Mouse (Mus musculus) C2C12 (cell line): ENCODE results near the gene Cd96.

ENCODE experiments used
- CEBPB ChIP-seq: IDR thresholded peaks from one replicate; pipeline ENCODE4 v1.6.1; 2011; ENCODE audit warnings: low read depth, mild to moderate bottlenecking, control low read depth, moderate library complexity
- CTCF ChIP-seq: IDR thresholded peaks from one replicate; pipeline ENCODE4 v1.5.1; 2011; ENCODE audit not compliant: control insufficient read depth, insufficient read depth, insufficient read length
- MAX ChIP-seq: IDR thresholded peaks from one replicate; pipeline ENCODE4 v1.6.1; 2011; ENCODE audit warnings: mild to moderate bottlenecking, control low read depth
- MYOD1 ChIP-seq: IDR thresholded peaks from one replicate; pipeline ENCODE4 v1.6.1; 2011; ENCODE audit warnings: low read depth; ENCODE audit not compliant: control insufficient read depth, insufficient read length
- MYOG ChIP-seq: IDR thresholded peaks from one replicate; pipeline ENCODE4 v1.6.1; 2011; ENCODE audit not compliant: control insufficient read depth, insufficient read length; ENCODE audit errors: extremely low read depth

GRCm38 (mm10) chr16:46001550-46002166, 118.4 kb downstream of the Cd96 start:
- no peak for TF ChIP-seq CTCF
- no peak for TF ChIP-seq MYOG
- no peak for TF ChIP-seq MAX
- no peak for TF ChIP-seq CEBPB
- no peak for TF ChIP-seq MYOD1
